Mouse (Mus musculus): Measurements from ENCODE around the gene Mkln1. TPM values are rescaled to one million over a fixed set of nuclear protein-coding genes. Genes with fewer than 3 reads are reported as not detected.

Gene Mkln1
- total and polyA plus RNA-seq, 2 experiments from 2014 or later: 44.4 to 84.0 TPM

- DNase-seq (ENCODE audit: low spot score) (no peak), ATAC-seq (ENCODE audit: low FRiP score) (no peak)
- Histone ChIP-seq H3K4me2 (ENCODE audit: low read depth, low read length, poor library complexity, severe bottlenecking) (no peak overlapping the region), H3K27ac (ENCODE audit: low read depth, low read length) (no peak overlapping the region), H3K27me3 (ENCODE audit: insufficient read depth, low read length) (no peaks in the 10 kb centered on the region), H3K4me3 (ENCODE audit: low read depth, low read length) (no peak overlapping the region), H3K36me3 (ENCODE audit: insufficient read depth, low read length) (0 out of 2 replicates have a peak, but pooled peaks cover 6% of the 10 kb centered on the region), H3K9me3 (ENCODE audit: low read length) (no peaks in the 10 kb centered on the region), H3K9ac (replicated peaks; ENCODE audit: low read length, poor library complexity, severe bottlenecking) (no peak overlapping the region), H3K4me1 (ENCODE audit: insufficient read depth, low read length) (peaks cover 5% of the 10 kb centered on the region; the same call in 1 of the 2 replicates)
- WGBS: 66% methylated on average over 7 of the region's 7 CpGs
- TF ChIP-seq CTCF (IDR thresholded peaks at IDR 0.05): no peak
Measured at GRCm38 (mm10) chr6:31520486-31521215, 122.1 kb downstream of the Mkln1 start.

- no peak overlapping the region for H3K4me2 ChIP-seq (ENCODE audit: low read depth, low read length, poor library complexity, severe bottlenecking)
- 77% methylated on average over 8 of the region's 8 CpGs for WGBS
- no peak for DNase-seq (ENCODE audit: low spot score)
- no peak overlapping the region for H3K4me3 ChIP-seq (ENCODE audit: low read depth, low read length)
- H3K27me3 ChIP-seq (ENCODE audit: insufficient read depth, low read length): no peaks in the 10 kb centered on the region
- no peak for ATAC-seq (ENCODE audit: low FRiP score)
- no peak overlapping the region for H3K9ac ChIP-seq (replicated peaks; ENCODE audit: low read length, poor library complexity, severe bottlenecking)
- H3K27ac ChIP-seq (ENCODE audit: low read depth, low read length): no peak overlapping the region
- H3K9me3 ChIP-seq (ENCODE audit: low read length): no peaks in the 10 kb centered on the region
- TF ChIP-seq CTCF (IDR thresholded peaks at IDR 0.05): no peak
- H3K4me1 ChIP-seq (ENCODE audit: insufficient read depth, low read length): peaks cover 5% of the 10 kb centered on the region; the same call in 1 of the 2 replicates
- H3K36me3 ChIP-seq (ENCODE audit: insufficient read depth, low read length): 0 out of 2 replicates have a peak, but pooled peaks cover 6% of the 10 kb centered on the region
Measured at GRCm38 (mm10) chr6:31521491-31522355, 123.2 kb downstream of the Mkln1 start.

GRCm38 (mm10) chr6:31522478-31522877 lies 123.9 kb downstream of the Mkln1 start:
- TF ChIP-seq CTCF (IDR thresholded peaks at IDR 0.05): no peak
- DNase-seq (ENCODE audit: low spot score): no peak
- peak overlapping the region; percentile 51; the same call in 1 of the 2 replicates for H3K27ac ChIP-seq (ENCODE audit: low read depth, low read length)

GRCm38 (mm10) chr6:31523039-31523438 lies 124.5 kb downstream of the Mkln1 start:
- Histone ChIP-seq H3K4me1 (ENCODE audit: insufficient read depth, low read length) (peaks cover 5% of the 10 kb centered on the region; the same call in 1 of the 2 replicates), H3K27me3 (ENCODE audit: insufficient read depth, low read length) (no peaks in the 10 kb centered on the region), H3K4me2 (ENCODE audit: low read depth, low read length, poor library complexity, severe bottlenecking) (no peak overlapping the region), H3K9me3 (ENCODE audit: low read length) (no peaks in the 10 kb centered on the region), H3K36me3 (ENCODE audit: insufficient read depth, low read length) (0 out of 2 replicates have a peak, but pooled peaks cover 6% of the 10 kb centered on the region), H3K9ac (replicated peaks; ENCODE audit: low read length, poor library complexity, severe bottlenecking) (no peak overlapping the region), H3K4me3 (ENCODE audit: low read depth, low read length) (no peak overlapping the region), H3K27ac (ENCODE audit: low read depth, low read length) (peak overlapping the region; percentile 51)
- DNase-seq (ENCODE audit: low spot score) (peak; percentile 60), ATAC-seq (ENCODE audit: low FRiP score) (no peak)
- WGBS: 33% methylated on average over 5 of the region's 5 CpGs
- no peak for TF ChIP-seq CTCF (IDR thresholded peaks at IDR 0.05)

More at GRCm38 (mm10) chr6:31522478-31522877, 123.9 kb downstream of the Mkln1 start:
- Histone ChIP-seq H3K4me1 (ENCODE audit: insufficient read depth, low read length) (peaks cover 5% of the 10 kb centered on the region; the same call in 1 of the 2 replicates), H3K9me3 (ENCODE audit: low read length) (no peaks in the 10 kb centered on the region), H3K27me3 (ENCODE audit: insufficient read depth, low read length) (no peaks in the 10 kb centered on the region), H3K4me3 (ENCODE audit: low read depth, low read length) (no peak overlapping the region), H3K36me3 (ENCODE audit: insufficient read depth, low read length) (0 out of 2 replicates have a peak, but pooled peaks cover 6% of the 10 kb centered on the region), H3K4me2 (ENCODE audit: low read depth, low read length, poor library complexity, severe bottlenecking) (no peak overlapping the region), H3K9ac (replicated peaks; ENCODE audit: low read length, poor library complexity, severe bottlenecking) (no peak overlapping the region)
- ATAC-seq (ENCODE audit: low FRiP score): no peak
- WGBS: 87% methylated on average over 4 of the region's 4 CpGs

- H3K4me3 ChIP-seq (ENCODE audit: low read depth, low read length): no peak overlapping the region
- ATAC-seq (ENCODE audit: low FRiP score): no peak
- 90% methylated on average over 4 of the region's 4 CpGs for WGBS
- DNase-seq (ENCODE audit: low spot score): no peak
- H3K4me1 ChIP-seq (ENCODE audit: insufficient read depth, low read length): peaks cover 5% of the 10 kb centered on the region; the same call in 1 of the 2 replicates
- 0 out of 2 replicates have a peak, but pooled peaks cover 6% of the 10 kb centered on the region for H3K36me3 ChIP-seq (ENCODE audit: insufficient read depth, low read length)
- H3K27ac ChIP-seq (ENCODE audit: low read depth, low read length): peak overlapping the region; percentile 51; the same call in 1 of the 2 replicates
- no peaks in the 10 kb centered on the region for H3K27me3 ChIP-seq (ENCODE audit: insufficient read depth, low read length)
- H3K4me2 ChIP-seq (ENCODE audit: low read depth, low read length, poor library complexity, severe bottlenecking): no peak overlapping the region
- no peak overlapping the region for H3K9ac ChIP-seq (replicated peaks; ENCODE audit: low read length, poor library complexity, severe bottlenecking)
- no peaks in the 10 kb centered on the region for H3K9me3 ChIP-seq (ENCODE audit: low read length)
- no peak for TF ChIP-seq CTCF (IDR thresholded peaks at IDR 0.05)
Measured at GRCm38 (mm10) chr6:31523657-31524056, 125.1 kb downstream of the Mkln1 start.

All from midbrain, postnatal 0 days (tissue).